Mouse (Mus musculus) forebrain, embryonic 16.5 days (tissue): ENCODE measurements around the gene Pla2g15. TPM values are rescaled to one million over a fixed set of nuclear protein-coding genes. Genes with fewer than 3 reads are reported as not detected.
A peak's percentile ranks its signal among the peaks of the same experiment; 100 is the strongest.

Source experiments
- ATAC-seq: fragments of 200-750 bp; cut with Nextera tagmentation; 2 replicates; pipeline ENCODE4 v1.8.0; 2017; ENCODE audit warnings: mild to moderate bottlenecking, moderate library complexity
- H3K27ac ChIP-seq: fragments of 300-500 bp; sonication (generic); 2 replicates; pipeline ENCODE4 v1.5.1; 2014; ENCODE audit warnings: low read length, control low read depth
- H3K27me3 ChIP-seq: fragments of 300-500 bp; sonication (generic); replicated peaks from 2 replicates; pipeline ENCODE4 v1.6.1; 2014; ENCODE audit warnings: low read length; ENCODE audit not compliant: control insufficient read depth, insufficient read depth
- H3K36me3 ChIP-seq: fragments of 300-500 bp; sonication (generic); 2 replicates; pipeline ENCODE4 v1.6.1; 2014; ENCODE audit not compliant: control insufficient read depth, insufficient read depth
- H3K4me1 ChIP-seq: fragments of 300-500 bp; sonication (generic); replicated peaks from 2 replicates; pipeline ENCODE4 v1.6.1; 2014; ENCODE audit warnings: low read length; ENCODE audit not compliant: control insufficient read depth, insufficient read depth
- H3K4me2 ChIP-seq: fragments of 300-500 bp; sonication (generic); 2 replicates; pipeline ENCODE4 v1.6.1; 2014; ENCODE audit warnings: mild to moderate bottlenecking, low read length, control low read depth
- H3K4me3 ChIP-seq: fragments of 300-500 bp; sonication (generic); replicated peaks from 2 replicates; pipeline ENCODE4 v1.5.1; 2014; ENCODE audit warnings: mild to moderate bottlenecking, low read length, control low read depth
- H3K9ac ChIP-seq: fragments of 300-500 bp; sonication (generic); replicated peaks from 2 replicates; pipeline ENCODE4 v1.6.1; 2014; ENCODE audit warnings: low read depth, low read length, control low read depth
- H3K9me3 ChIP-seq: fragments of 300-500 bp; sonication (generic); 2 replicates; pipeline ENCODE4 v1.6.1; 2016; ENCODE audit warnings: low read length; ENCODE audit not compliant: control insufficient read depth
- WGBS: fragments of 180-500 bp; shearing (Covaris S2); extraction: QIAGEN DNeasy Blood & Tissue Kit; methylation state at CpG from one replicate; pipeline ENCODE4 v1.1.7; 2014; 5-methylcytosine and 5-hydroxymethylcytosine counted together
- polyA plus RNA-seq: library from polyadenylated mRNA; unstranded; fragments of >200 nt; fragmentation: Nextera tagmentation; extraction: Ambion mirVana; gene quantifications from 2 replicates; pipeline ENCODE4 v1.2.1, GENCODE M21; 2015

The Pla2g15 gene
- polyA plus RNA-seq, 1 experiment from 2014 or later = 20.6 TPM

DNA sequence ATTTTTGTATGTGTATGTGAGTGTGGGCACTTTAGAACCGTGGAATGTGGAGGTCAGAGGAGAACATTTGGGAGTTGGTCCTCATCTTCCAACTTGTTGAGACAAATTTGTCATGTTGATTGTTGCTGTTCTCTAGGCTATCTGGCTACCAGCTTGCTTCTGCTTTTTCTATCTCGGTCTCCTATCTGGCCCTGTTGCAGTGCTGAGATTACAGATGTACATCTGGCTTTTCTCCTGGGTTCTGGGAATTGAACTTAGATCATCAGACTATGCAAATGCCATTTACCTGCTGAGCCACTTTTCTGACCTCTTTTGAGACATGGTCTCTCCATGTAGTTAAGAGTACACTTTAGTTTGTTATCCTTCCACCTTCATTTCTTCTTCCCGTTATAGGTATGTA, 23.4 kb downstream of the Pla2g15 start:
- H3K9ac ChIP-seq = no peak overlapping the region
- H3K4me3 ChIP-seq = no peak overlapping the region
- ATAC-seq = no peak
- H3K27me3 ChIP-seq = no peaks in the 10 kb centered on the region
- peaks cover 17% of the 10 kb centered on the region for H3K4me1 ChIP-seq
- H3K36me3 ChIP-seq = no peaks in the 10 kb centered on the region
- H3K9me3 ChIP-seq = no peaks in the 10 kb centered on the region
- H3K27ac ChIP-seq = no peak overlapping the region
- H3K4me2 ChIP-seq = no peak overlapping the region
- 96% methylated on average over 3 of the region's 3 CpGs for WGBS

DNA sequence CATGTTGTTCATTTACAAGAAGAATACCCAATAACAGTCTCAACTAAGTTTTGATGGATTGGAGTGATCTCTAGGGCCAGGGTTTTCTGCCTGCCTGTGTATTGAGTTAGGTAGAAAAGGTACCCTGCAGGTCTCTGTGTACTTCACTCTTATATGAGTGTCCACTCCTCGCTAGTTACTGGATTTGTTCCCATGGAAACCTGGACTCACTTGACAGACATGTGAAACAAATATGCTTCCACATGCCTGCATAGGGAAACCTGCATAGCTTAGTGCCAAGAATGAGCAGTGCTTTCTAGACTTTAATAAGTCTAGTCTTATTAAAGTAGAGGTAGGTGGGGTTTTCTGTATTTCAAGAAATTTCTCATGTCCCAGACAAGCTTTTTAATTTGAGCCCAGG, 26.7 kb downstream of the Pla2g15 start:
- ATAC-seq = no peak
- Histone ChIP-seq H3K4me2 (no peak overlapping the region), H3K9me3 (no peaks in the 10 kb centered on the region), H3K4me1 (peaks cover 7% of the 10 kb centered on the region), H3K9ac (no peak overlapping the region), H3K27me3 (no peaks in the 10 kb centered on the region), H3K27ac (no peak overlapping the region), H3K36me3 (no peaks in the 10 kb centered on the region), H3K4me3 (no peak overlapping the region)
- WGBS = 7% methylated on average over 1 of the region's 1 CpGs

DNA sequence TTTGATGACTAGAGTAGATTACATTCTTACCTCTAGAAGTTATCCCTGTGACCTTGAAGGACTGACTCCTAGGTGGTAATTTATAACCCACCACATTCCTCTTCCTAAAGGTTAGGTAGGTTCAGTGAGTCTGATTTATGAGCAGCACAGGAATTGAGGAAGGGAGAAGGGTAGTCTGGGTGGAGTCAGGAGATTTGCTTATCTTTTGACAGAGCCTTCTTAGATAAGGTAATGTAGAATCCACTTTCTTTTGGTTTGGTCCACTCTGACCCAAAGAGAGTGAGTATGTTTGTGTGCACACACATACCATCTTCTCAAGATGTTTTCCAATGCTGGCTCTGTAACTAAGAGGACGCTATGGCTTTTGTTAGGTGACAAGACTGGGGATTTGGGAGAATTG, 27.4 kb downstream of the Pla2g15 start:
- WGBS = 78% methylated on average over 1 of the region's 1 CpGs

DNA sequence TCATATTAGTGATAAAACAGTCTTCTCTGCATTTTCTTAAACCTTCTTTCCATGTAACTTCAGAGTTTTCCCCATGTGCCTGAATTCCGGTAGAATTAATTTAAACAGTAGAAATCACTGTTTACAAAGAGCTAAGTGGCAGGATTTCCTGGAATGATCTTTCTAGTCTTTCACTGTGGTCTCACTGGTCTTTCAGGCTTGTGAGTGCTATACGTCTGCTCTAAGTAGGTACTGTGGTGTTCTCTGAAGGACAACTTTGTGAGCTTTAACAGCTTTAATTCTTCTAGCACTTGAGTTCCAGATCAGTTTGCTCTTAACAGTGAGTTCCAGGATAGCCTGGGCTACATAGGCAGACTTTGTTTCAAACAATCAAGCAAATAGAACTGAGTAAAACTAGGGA, 28.2 kb downstream of the Pla2g15 start:
- H3K27ac ChIP-seq = no peak overlapping the region
- 70% methylated on average over 2 of the region's 2 CpGs for WGBS
- H3K36me3 ChIP-seq = no peaks in the 10 kb centered on the region
- no peak overlapping the region for H3K4me3 ChIP-seq
- H3K9me3 ChIP-seq = no peaks in the 10 kb centered on the region
- no peak overlapping the region for H3K9ac ChIP-seq
- no peak for ATAC-seq
- no peak overlapping the region for H3K4me2 ChIP-seq
- H3K4me1 ChIP-seq = peaks cover 7% of the 10 kb centered on the region
- H3K27me3 ChIP-seq = no peaks in the 10 kb centered on the region

More for the DNA sequence above, 27.4 kb downstream of the Pla2g15 start:
- H3K36me3 ChIP-seq = no peaks in the 10 kb centered on the region
- no peaks in the 10 kb centered on the region for H3K27me3 ChIP-seq
- no peak overlapping the region for H3K27ac ChIP-seq
- no peaks in the 10 kb centered on the region for H3K9me3 ChIP-seq
- peaks cover 7% of the 10 kb centered on the region for H3K4me1 ChIP-seq
- H3K9ac ChIP-seq = no peak overlapping the region
- no peak for ATAC-seq
- H3K4me3 ChIP-seq = no peak overlapping the region
- no peak overlapping the region for H3K4me2 ChIP-seq

DNA sequence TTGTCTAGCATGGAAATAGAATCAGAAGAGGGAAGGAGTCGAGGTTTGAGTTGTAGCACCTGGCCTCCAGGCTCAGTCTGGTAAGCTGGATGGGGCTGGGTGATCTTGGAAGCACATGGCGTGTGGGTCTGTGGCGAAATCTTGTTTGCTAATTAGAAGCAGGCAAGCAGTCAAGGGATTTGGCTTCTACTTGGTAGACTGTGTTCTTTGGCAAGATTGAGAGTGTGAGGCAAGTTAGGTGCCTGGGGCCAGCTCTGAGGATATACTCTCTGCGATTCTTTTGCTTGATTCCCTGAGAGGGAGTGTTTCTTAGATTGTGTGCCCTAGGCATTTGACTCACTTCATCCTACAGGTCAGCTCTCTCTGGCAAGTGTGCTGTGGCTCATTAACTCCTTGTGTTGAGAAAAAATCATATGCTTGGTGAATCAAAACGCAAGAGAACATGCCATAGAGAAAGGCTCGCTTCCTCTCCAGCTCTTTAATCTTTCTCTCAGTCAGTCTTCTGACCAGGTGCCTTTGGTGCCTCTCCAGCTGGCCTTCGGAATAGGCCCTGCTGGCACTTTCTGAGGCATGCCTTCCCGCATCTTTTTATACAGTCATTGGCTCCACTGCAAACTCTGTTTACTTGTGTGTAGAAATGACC, 35.5 kb downstream of the Pla2g15 start:
- Histone ChIP-seq H3K4me1 (peaks cover 3% of the 10 kb centered on the region; the same call in 1 of the 2 replicates), H3K36me3 (0 out of 2 replicates have a peak, but pooled peaks cover 8% of the 10 kb centered on the region), H3K9me3 (no peaks in the 10 kb centered on the region), H3K4me3 (no peak overlapping the region), H3K9ac (no peak overlapping the region), H3K4me2 (no peak overlapping the region), H3K27ac (no peak overlapping the region; the same call in 1 of the 2 replicates), H3K27me3 (no peaks in the 10 kb centered on the region)
- 60% methylated on average over 8 of the region's 8 CpGs for WGBS
- ATAC-seq = peak; percentile 82

DNA sequence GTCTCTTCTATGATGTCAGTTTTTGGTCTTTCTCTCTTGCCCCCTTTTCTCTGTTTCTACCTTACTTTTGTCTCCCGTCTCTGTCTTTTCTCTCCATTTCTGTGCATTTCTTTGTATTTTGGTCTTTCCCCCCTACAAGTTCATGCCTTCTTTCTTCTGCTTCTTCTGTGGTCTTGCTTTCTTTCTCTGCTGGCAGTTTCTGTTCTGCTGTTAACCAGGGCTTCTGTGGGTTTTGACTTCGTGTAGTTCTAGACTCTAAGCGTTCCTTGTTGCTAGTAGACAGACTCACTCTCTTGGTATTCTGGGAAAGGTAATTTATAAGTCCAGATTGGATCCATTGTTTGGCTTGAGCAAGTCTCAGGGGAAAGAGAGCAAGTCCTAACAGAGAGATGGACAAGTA, 36.2 kb downstream of the Pla2g15 start:
- no peaks in the 10 kb centered on the region for H3K9me3 ChIP-seq
- peaks cover 3% of the 10 kb centered on the region; the same call in 1 of the 2 replicates for H3K4me1 ChIP-seq
- H3K36me3 ChIP-seq = 0 out of 2 replicates have a peak, but pooled peaks cover 8% of the 10 kb centered on the region
- no peaks in the 10 kb centered on the region for H3K27me3 ChIP-seq
- no peak overlapping the region for H3K4me3 ChIP-seq
- no peak overlapping the region for H3K4me2 ChIP-seq
- WGBS = 92% methylated on average over 3 of the region's 3 CpGs
- no peak for ATAC-seq
- H3K9ac ChIP-seq = no peak overlapping the region
- no peak overlapping the region for H3K27ac ChIP-seq

DNA sequence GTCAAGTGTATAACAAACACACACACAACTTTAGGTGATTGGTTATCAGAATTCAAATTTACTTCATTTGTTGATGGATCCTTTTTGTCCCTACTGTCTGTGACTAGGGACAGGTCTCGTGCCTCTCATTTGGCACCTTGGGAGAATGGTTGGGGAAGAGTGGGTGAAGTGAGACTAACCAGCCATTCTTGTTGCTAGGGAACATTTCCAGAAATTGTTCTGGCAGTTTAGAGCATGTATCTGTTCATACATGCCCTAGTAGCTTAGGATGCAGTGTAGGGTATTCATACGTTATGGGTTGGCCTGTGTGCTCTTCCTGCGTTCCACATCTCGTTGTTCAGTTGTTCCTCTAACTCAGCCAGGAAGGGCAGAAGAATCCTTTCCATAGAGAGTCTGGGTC, 39.0 kb downstream of the Pla2g15 start:
- Histone ChIP-seq H3K4me3 (no peak overlapping the region), H3K27me3 (no peaks in the 10 kb centered on the region), H3K4me1 (peaks cover 3% of the 10 kb centered on the region; the same call in 1 of the 2 replicates), H3K9ac (no peak overlapping the region), H3K27ac (no peak overlapping the region), H3K9me3 (no peaks in the 10 kb centered on the region), H3K36me3 (peaks cover 20% of the 10 kb centered on the region), H3K4me2 (no peak overlapping the region)
- 88% methylated on average over 4 of the region's 4 CpGs for WGBS
- no peak for ATAC-seq

DNA sequence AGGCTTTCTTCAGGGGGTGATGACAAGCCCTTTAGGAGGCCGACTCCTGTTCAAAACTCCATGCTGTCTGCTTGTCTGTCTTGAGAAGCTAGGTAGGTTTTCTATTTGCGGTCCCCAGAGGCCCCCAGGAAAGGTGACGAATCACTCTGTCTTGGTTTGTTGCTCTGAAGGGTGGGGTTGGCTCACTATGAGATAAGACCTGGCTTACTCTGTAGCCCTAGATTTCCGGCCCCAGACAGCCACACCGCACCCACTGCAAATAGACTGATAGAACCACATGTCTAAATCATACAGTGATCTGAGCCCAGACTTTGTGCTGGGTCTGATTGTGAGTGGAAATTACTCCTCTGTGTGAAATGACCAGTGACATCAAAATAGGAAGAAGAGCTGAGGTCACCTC, 41.4 kb downstream of the Pla2g15 start:
- H3K4me3 ChIP-seq = no peak overlapping the region
- ATAC-seq = no peak
- WGBS = 95% methylated on average over 5 of the region's 5 CpGs

DNA sequence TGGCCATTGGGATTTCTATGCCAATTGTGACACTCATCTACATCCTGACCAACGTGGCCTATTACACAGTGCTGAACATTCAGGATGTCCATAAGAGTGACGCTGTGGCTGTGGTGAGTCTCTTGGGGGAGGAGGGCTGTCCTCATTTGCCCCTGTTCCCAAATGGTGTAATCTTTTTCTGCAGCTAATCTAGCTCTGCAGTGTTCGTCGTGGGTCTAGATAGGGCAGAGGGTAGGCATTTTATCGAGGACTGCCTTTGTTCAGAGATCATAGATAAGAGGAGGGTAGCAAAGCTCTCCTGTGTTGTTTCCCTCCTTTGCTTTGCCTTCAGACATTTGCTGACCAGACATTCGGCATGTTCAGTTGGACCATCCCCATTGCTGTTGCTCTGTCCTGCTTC, 43.0 kb downstream of the Pla2g15 start:
- Histone ChIP-seq H3K4me2 (no peak overlapping the region), H3K27me3 (no peaks in the 10 kb centered on the region), H3K4me3 (no peak overlapping the region), H3K4me1 (no peaks in the 10 kb centered on the region), H3K36me3 (peaks cover 30% of the 10 kb centered on the region), H3K9me3 (no peaks in the 10 kb centered on the region), H3K27ac (no peak overlapping the region), H3K9ac (no peak overlapping the region)
- 93% methylated on average over 6 of the region's 6 CpGs for WGBS
- ATAC-seq = no peak

More for the DNA sequence above, 41.4 kb downstream of the Pla2g15 start:
- Histone ChIP-seq H3K9me3 (no peaks in the 10 kb centered on the region), H3K27ac (no peak overlapping the region), H3K27me3 (no peaks in the 10 kb centered on the region), H3K4me1 (no peaks in the 10 kb centered on the region), H3K9ac (no peak overlapping the region), H3K36me3 (peaks cover 32% of the 10 kb centered on the region), H3K4me2 (no peak overlapping the region)

DNA sequence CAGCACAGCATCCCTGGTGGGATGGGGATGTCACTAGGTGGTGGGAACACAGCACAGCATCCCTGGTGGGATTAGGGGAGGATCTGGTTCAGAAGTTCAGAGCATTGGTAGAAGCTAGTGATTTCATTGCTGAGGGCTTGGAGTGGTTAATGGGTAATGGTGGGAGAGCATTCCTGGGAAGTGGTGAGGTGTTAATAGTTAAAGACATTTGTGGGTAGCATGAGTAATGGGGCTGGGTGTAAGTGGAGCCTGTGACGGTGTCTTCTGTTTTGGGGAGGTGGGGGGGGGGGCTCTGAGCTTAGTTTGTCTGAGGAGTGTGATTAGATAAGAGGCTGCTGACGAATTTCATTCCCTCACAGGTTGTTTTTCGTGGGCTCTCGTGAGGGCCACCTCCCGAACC, 43.9 kb downstream of the Pla2g15 start:
- Histone ChIP-seq H3K27me3 (no peaks in the 10 kb centered on the region), H3K27ac (no peak overlapping the region), H3K4me3 (no peak overlapping the region), H3K9me3 (no peaks in the 10 kb centered on the region), H3K9ac (no peak overlapping the region), H3K4me2 (no peak overlapping the region), H3K36me3 (peaks cover 31% of the 10 kb centered on the region), H3K4me1 (no peaks in the 10 kb centered on the region)
- WGBS = 91% methylated on average over 5 of the region's 5 CpGs
- no peak for ATAC-seq
